Mouse (Mus musculus) neural tube, embryonic 12.5 days (tissue): Measurements from ENCODE around the gene Gm28048. TPM values are rescaled to one million over a fixed set of nuclear protein-coding genes. Genes with fewer than 3 reads are reported as not detected.
A peak's percentile ranks its signal among the peaks of the same experiment; 100 is the strongest.

Experiments used
- ATAC-seq: fragments of 200-750 bp; cut with Nextera tagmentation; 2 replicates; pipeline ENCODE4 v1.8.0; 2017; ENCODE audit warnings: low read depth, mild to moderate bottlenecking, moderate TSS enrichment, moderate library complexity; ENCODE audit not compliant: low FRiP score
- H3K27ac ChIP-seq: fragments of 300-500 bp; sonication (generic); 2 replicates; pipeline ENCODE4 v1.5.1; 2016
- H3K27me3 ChIP-seq: fragments of 300-500 bp; sonication (generic); replicated peaks from 2 replicates; pipeline ENCODE4 v1.6.1; 2016; ENCODE audit warnings: mild to moderate bottlenecking
- H3K36me3 ChIP-seq: fragments of 300-500 bp; sonication (generic); 2 replicates; pipeline ENCODE4 v1.6.1; 2016; ENCODE audit warnings: mild to moderate bottlenecking
- H3K4me1 ChIP-seq: fragments of 300-500 bp; sonication (generic); 2 replicates; pipeline ENCODE4 v1.6.1; 2016
- H3K4me2 ChIP-seq: fragments of 300-500 bp; sonication (generic); replicated peaks from 2 replicates; pipeline ENCODE4 v1.6.1; 2016; ENCODE audit warnings: mild to moderate bottlenecking
- H3K4me3 ChIP-seq: fragments of 300-500 bp; sonication (generic); 2 replicates; pipeline ENCODE4 v1.5.1; 2016
- H3K9ac ChIP-seq: fragments of 300-500 bp; sonication (generic); 2 replicates; pipeline ENCODE4 v1.6.1; 2016; ENCODE audit warnings: mild to moderate bottlenecking
- H3K9me3 ChIP-seq: fragments of 300-500 bp; sonication (generic); 2 replicates; pipeline ENCODE4 v1.6.1; 2016; ENCODE audit warnings: mild to moderate bottlenecking
- WGBS: fragments of 180-500 bp; shearing (Covaris S2); methylation state at CpG from one replicate; pipeline ENCODE4 v1.1.7; 2016; 5-methylcytosine and 5-hydroxymethylcytosine counted together
- polyA plus RNA-seq: library from polyadenylated mRNA; unstranded; fragments of >200 nt; fragmentation: Nextera tagmentation; extraction: Ambion mirVana; gene quantifications from 2 replicates; pipeline ENCODE4 v1.2.1, GENCODE M21; 2016

Gm28048 gene
- polyA plus RNA-seq, 1 experiment from 2014 or later, result 6.2 TPM

- peak overlapping the region; percentile 85; the same call in 1 of the 2 replicates for H3K4me2 ChIP-seq
- no peak for ATAC-seq
- H3K27me3 ChIP-seq, result no peaks in the 10 kb centered on the region
- H3K9me3 ChIP-seq, result no peaks in the 10 kb centered on the region
- WGBS, result 80% methylated on average over 6 of the region's 6 CpGs
- peaks cover 8% of the 10 kb centered on the region for H3K4me1 ChIP-seq
- no peak overlapping the region for H3K27ac ChIP-seq
- peaks cover 6% of the 10 kb centered on the region; the same call in 1 of the 2 replicates for H3K36me3 ChIP-seq
- no peak overlapping the region for H3K9ac ChIP-seq
- no peak overlapping the region for H3K4me3 ChIP-seq
Measured at GRCm38 (mm10) chr11:22982846-22983245, 956 bp upstream of the Gm28048 start.

- peaks cover 15% of the 10 kb centered on the region for H3K4me1 ChIP-seq
- no peaks in the 10 kb centered on the region for H3K27me3 ChIP-seq
- peaks cover 10% of the 10 kb centered on the region; the same call in 1 of the 2 replicates for H3K36me3 ChIP-seq
- peak overlapping the region; percentile 85; the same call in 1 of the 2 replicates for H3K27ac ChIP-seq
- peak overlapping the region; percentile 73 for H3K9ac ChIP-seq
- WGBS, result 5% methylated on average over 12 of the region's 12 CpGs
- peak; percentile 52 for ATAC-seq
- H3K4me3 ChIP-seq, result peak overlapping the region; percentile 69
- H3K9me3 ChIP-seq, result no peaks in the 10 kb centered on the region
- H3K4me2 ChIP-seq, result peak overlapping the region; percentile 85
Measured at GRCm38 (mm10) chr11:22981543-22981950, 343 bp downstream of the Gm28048 start.

- Histone ChIP-seq H3K9me3 (no peaks in the 10 kb centered on the region), H3K9ac (peak overlapping the region; percentile 73; the same call in 1 of the 2 replicates), H3K4me3 (peak overlapping the region; percentile 69), H3K27ac (no peak overlapping the region), H3K4me2 (peak overlapping the region; percentile 85), H3K36me3 (peaks cover 10% of the 10 kb centered on the region; the same call in 1 of the 2 replicates), H3K27me3 (no peaks in the 10 kb centered on the region), H3K4me1 (peaks cover 20% of the 10 kb centered on the region)
- ATAC-seq, result no peak
- 45% methylated on average over 4 of the region's 4 CpGs for WGBS
Measured at GRCm38 (mm10) chr11:22981041-22981440, 849 bp downstream of the Gm28048 start.

- H3K4me1 ChIP-seq, result peaks cover 26% of the 10 kb centered on the region
- no peak for ATAC-seq
Measured at GRCm38 (mm10) chr11:22979221-22979620, 2.7 kb downstream of the Gm28048 start.

GRCm38 (mm10) chr11:22978711-22979110, 3.2 kb downstream of the Gm28048 start:
- no peak overlapping the region for H3K27ac ChIP-seq
- H3K4me2 ChIP-seq, result no peak overlapping the region
- no peak for ATAC-seq
- no peak overlapping the region for H3K4me3 ChIP-seq
- H3K9me3 ChIP-seq, result 0 out of 2 replicates have a peak, but pooled peaks cover 6% of the 10 kb centered on the region
- 68% methylated on average over 1 of the region's 1 CpGs for WGBS
- no peaks in the 10 kb centered on the region for H3K27me3 ChIP-seq
- peaks cover 17% of the 10 kb centered on the region; the same call in 1 of the 2 replicates for H3K36me3 ChIP-seq
- H3K9ac ChIP-seq, result no peak overlapping the region
- H3K4me1 ChIP-seq, result peaks cover 26% of the 10 kb centered on the region

More at GRCm38 (mm10) chr11:22979221-22979620, 2.7 kb downstream of the Gm28048 start:
- Histone ChIP-seq H3K4me2 (no peak overlapping the region), H3K9ac (no peak overlapping the region), H3K4me3 (no peak overlapping the region), H3K9me3 (0 out of 2 replicates have a peak, but pooled peaks cover under 1% of the 10 kb centered on the region), H3K36me3 (peaks cover 12% of the 10 kb centered on the region; the same call in 1 of the 2 replicates), H3K27me3 (no peaks in the 10 kb centered on the region), H3K27ac (no peak overlapping the region)
- WGBS, result 84% methylated on average over 1 of the region's 1 CpGs

GRCm38 (mm10) chr11:22978215-22978614, 3.7 kb downstream of the Gm28048 start:
- H3K4me3 ChIP-seq, result no peak overlapping the region
- H3K4me2 ChIP-seq, result no peak overlapping the region; the same call in 1 of the 2 replicates
- no peak overlapping the region for H3K9ac ChIP-seq
- 0 out of 2 replicates have a peak, but pooled peaks cover 7% of the 10 kb centered on the region for H3K9me3 ChIP-seq
- no peak overlapping the region for H3K27ac ChIP-seq
- no peak for ATAC-seq
- 91% methylated on average over 3 of the region's 3 CpGs for WGBS
- H3K36me3 ChIP-seq, result peaks cover 21% of the 10 kb centered on the region; the same call in 1 of the 2 replicates
- H3K27me3 ChIP-seq, result no peaks in the 10 kb centered on the region
- peaks cover 26% of the 10 kb centered on the region for H3K4me1 ChIP-seq

GRCm38 (mm10) chr11:22973599-22973998, 8.3 kb downstream of the Gm28048 start:
- H3K27me3 ChIP-seq, result no peaks in the 10 kb centered on the region
- H3K9me3 ChIP-seq, result peaks cover 19% of the 10 kb centered on the region; the same call in 1 of the 2 replicates
- ATAC-seq, result no peak
- peak overlapping the region; percentile 44 for H3K4me3 ChIP-seq
- H3K4me1 ChIP-seq, result peaks cover 18% of the 10 kb centered on the region
- H3K27ac ChIP-seq, result no peak overlapping the region
- peaks cover 27% of the 10 kb centered on the region for H3K36me3 ChIP-seq
- H3K9ac ChIP-seq, result peak overlapping the region; percentile 53
- WGBS, result 49% methylated on average over 14 of the region's 14 CpGs
- peak overlapping the region; percentile 62 for H3K4me2 ChIP-seq

GRCm38 (mm10) chr11:22972746-22973526, 9.0 kb downstream of the Gm28048 start:
- no peaks in the 10 kb centered on the region for H3K27me3 ChIP-seq
- peaks cover 18% of the 10 kb centered on the region for H3K4me1 ChIP-seq
- H3K4me3 ChIP-seq, result peak overlapping the region; percentile 44
- 50% methylated on average over 44 of the region's 46 CpGs for WGBS
- H3K36me3 ChIP-seq, result peaks cover 22% of the 10 kb centered on the region
- ATAC-seq, result peak; percentile 70
- peak overlapping the region; percentile 62 for H3K4me2 ChIP-seq
- peaks cover 19% of the 10 kb centered on the region; the same call in 1 of the 2 replicates for H3K9me3 ChIP-seq
- no peak overlapping the region for H3K27ac ChIP-seq
- peak overlapping the region; percentile 53 for H3K9ac ChIP-seq

- Histone ChIP-seq H3K36me3 (peaks cover 18% of the 10 kb centered on the region), H3K27ac (no peak within 1 kb of the TSS), H3K27me3 (no peaks in the 10 kb centered on the region), H3K4me3 (peak within 1 kb of the TSS; percentile 44), H3K9ac (peak within 1 kb of the TSS; percentile 52), H3K9me3 (peaks cover 23% of the 10 kb centered on the region; the same call in 1 of the 2 replicates), H3K4me1 (peaks cover 17% of the 10 kb centered on the region), H3K4me2 (peak within 1 kb of the TSS; percentile 62)
- 52% methylated on average over 56 of the region's 56 CpGs for WGBS
- peak; percentile 80 for ATAC-seq
Measured at GRCm38 (mm10) chr11:22971835-22972709, 9.8 kb downstream of the Gm28048 start, which contains the start of gene Zrsr1. Gene Zrsr1, plus strand, starts transcription at chr11:22972005.

- H3K9me3 ChIP-seq, result peaks cover 30% of the 10 kb centered on the region; the same call in 1 of the 2 replicates
- no peak overlapping the region for H3K4me3 ChIP-seq
- no peak overlapping the region for H3K4me2 ChIP-seq
- no peaks in the 10 kb centered on the region for H3K27me3 ChIP-seq
- ATAC-seq, result no peak
- 100% methylated on average over 1 of the region's 1 CpGs for WGBS
- no peak overlapping the region for H3K9ac ChIP-seq
- H3K27ac ChIP-seq, result no peak overlapping the region
- H3K36me3 ChIP-seq, result peaks cover 24% of the 10 kb centered on the region
- H3K4me1 ChIP-seq, result peaks cover 3% of the 10 kb centered on the region; the same call in 1 of the 2 replicates
Measured at GRCm38 (mm10) chr11:22970546-22970945, 11.3 kb downstream of the Gm28048 start.

- Histone ChIP-seq H3K9me3 (peaks cover 30% of the 10 kb centered on the region; the same call in 1 of the 2 replicates), H3K4me1 (no peaks in the 10 kb centered on the region), H3K36me3 (peaks cover 24% of the 10 kb centered on the region), H3K27ac (no peak overlapping the region), H3K4me2 (no peak overlapping the region), H3K4me3 (no peak overlapping the region), H3K9ac (no peak overlapping the region), H3K27me3 (no peaks in the 10 kb centered on the region)
- 78% methylated on average over 6 of the region's 6 CpGs for WGBS
- ATAC-seq, result no peak
Measured at GRCm38 (mm10) chr11:22969486-22969885, 12.4 kb downstream of the Gm28048 start.
